Mouse (Mus musculus) intestine, embryonic 16.5 days (tissue): ENCODE results near the gene Sec13. TPM values are rescaled to one million over a fixed set of nuclear protein-coding genes. Genes with fewer than 3 reads are reported as not detected.
A peak's percentile ranks its signal among the peaks of the same experiment; 100 is the strongest.
"Not testable (repeated sequence)": the region's sequence is repeated elsewhere in the genome, so short reads cannot be mapped to it uniquely, and the experiment has no call there.

Experiments used
- ATAC-seq: fragments of 200-750 bp; cut with Nextera tagmentation; 2 replicates; pipeline ENCODE4 v1.8.0; 2017; ENCODE audit warnings: moderate TSS enrichment, moderate library complexity
- H3K27ac ChIP-seq: fragments of 300-500 bp; sonication (generic); 2 replicates; pipeline ENCODE4 v1.5.1; 2014; ENCODE audit warnings: mild to moderate bottlenecking, low read length
- H3K27me3 ChIP-seq: fragments of 300-500 bp; sonication (generic); replicated peaks from 2 replicates; pipeline ENCODE4 v1.6.1; 2014; ENCODE audit warnings: low read length, control low read depth, mixed read lengths; ENCODE audit not compliant: control insufficient read depth, insufficient read depth
- H3K36me3 ChIP-seq: fragments of 300-500 bp; sonication (generic); 2 replicates; pipeline ENCODE4 v1.6.1; 2014; ENCODE audit warnings: low read length, control low read depth; ENCODE audit not compliant: control insufficient read depth, insufficient read depth
- H3K4me1 ChIP-seq: fragments of 300-500 bp; sonication (generic); 2 replicates; pipeline ENCODE4 v1.6.1; 2014; ENCODE audit warnings: low read length, control low read depth, mixed read lengths; ENCODE audit not compliant: control insufficient read depth, insufficient read depth
- H3K4me2 ChIP-seq: fragments of 300-500 bp; sonication (generic); 2 replicates; pipeline ENCODE4 v1.6.1; 2014; ENCODE audit warnings: low read depth, low read length, control low read depth
- H3K4me3 ChIP-seq: fragments of 300-500 bp; sonication (generic); 2 replicates; pipeline ENCODE4 v1.5.1; 2014; ENCODE audit warnings: mild to moderate bottlenecking, low read length
- H3K9ac ChIP-seq: fragments of 300-500 bp; sonication (generic); 2 replicates; pipeline ENCODE4 v1.6.1; 2014; ENCODE audit warnings: low read depth, low read length
- H3K9me3 ChIP-seq: fragments of 300-500 bp; sonication (generic); 2 replicates; pipeline ENCODE4 v1.6.1; 2016; ENCODE audit warnings: low read length, control low read depth; ENCODE audit not compliant: control insufficient read depth
- WGBS: fragments of 180-500 bp; shearing (Covaris S2); extraction: QIAGEN DNeasy Blood & Tissue Kit; methylation state at CpG from one replicate; pipeline ENCODE4 v1.1.7; 2014; 5-methylcytosine and 5-hydroxymethylcytosine counted together
- polyA plus RNA-seq: library from polyadenylated mRNA; unstranded; fragments of >200 nt; fragmentation: Nextera tagmentation; extraction: Ambion mirVana; gene quantifications from 2 replicates; pipeline ENCODE4 v1.2.1, GENCODE M21; 2015

Gene Sec13
- polyA plus RNA-seq, 1 experiment from 2014 or later = 317 TPM

DNA sequence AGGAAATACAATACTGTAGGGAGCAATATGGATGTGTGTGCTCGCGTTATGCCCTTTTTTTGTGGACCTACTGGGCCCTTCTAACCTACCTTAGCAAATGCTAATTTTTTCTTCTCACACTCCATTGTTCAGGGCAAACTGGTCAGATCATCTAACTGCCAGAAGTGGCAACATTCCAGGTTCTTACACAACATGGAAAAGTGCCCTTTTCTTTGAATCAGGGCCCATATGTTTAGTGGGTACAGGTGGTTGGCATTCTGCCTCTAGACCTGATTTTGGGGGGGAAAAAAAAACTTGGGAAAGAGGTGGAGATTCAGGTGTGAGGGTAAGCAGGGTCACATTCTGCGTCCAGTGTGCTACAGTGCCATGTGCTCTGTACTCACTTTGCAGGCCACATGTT, 23.0 kb downstream of the Sec13 start:
- no peak for ATAC-seq
- Histone ChIP-seq H3K4me3 (no peak overlapping the region), H3K27ac (no peak overlapping the region), H3K9ac (no peak overlapping the region), H3K9me3 (no peaks in the 10 kb centered on the region), H3K27me3 (no peaks in the 10 kb centered on the region), H3K4me2 (no peak overlapping the region), H3K4me1 (peaks cover 9% of the 10 kb centered on the region; the same call in 1 of the 2 replicates), H3K36me3 (peaks cover 3% of the 10 kb centered on the region)
- WGBS = 88% methylated on average over 3 of the region's 3 CpGs

- 53% methylated on average over 1 of the region's 1 CpGs for WGBS
- Histone ChIP-seq H3K4me1 (peaks cover 10% of the 10 kb centered on the region; the same call in 1 of the 2 replicates), H3K9me3 (no peaks in the 10 kb centered on the region), H3K9ac (no peak overlapping the region), H3K36me3 (peaks cover 4% of the 10 kb centered on the region), H3K4me2 (no peak overlapping the region), H3K27ac (peak overlapping the region; percentile 19; the same call in 1 of the 2 replicates), H3K27me3 (no peaks in the 10 kb centered on the region), H3K4me3 (no peak overlapping the region)
- peak; percentile 68 for ATAC-seq
Measured at GRCm38 (mm10) chr6:113714797-113715196, 25.7 kb downstream of the Sec13 start.

- peak overlapping the region; percentile 19; the same call in 1 of the 2 replicates for H3K27ac ChIP-seq
- H3K27me3 ChIP-seq = no peaks in the 10 kb centered on the region
- no peak overlapping the region for H3K9ac ChIP-seq
- no peak for ATAC-seq
- peaks cover 9% of the 10 kb centered on the region for H3K36me3 ChIP-seq
- no peaks in the 10 kb centered on the region for H3K9me3 ChIP-seq
- no peak overlapping the region for H3K4me3 ChIP-seq
- H3K4me2 ChIP-seq = no peak overlapping the region
- 80% methylated on average over 2 of the region's 2 CpGs for WGBS
- H3K4me1 ChIP-seq = peaks cover 10% of the 10 kb centered on the region; the same call in 1 of the 2 replicates
Measured at GRCm38 (mm10) chr6:113714276-113714675, 26.3 kb downstream of the Sec13 start.

- not testable (repeated sequence) for H3K27me3 ChIP-seq, H3K9ac ChIP-seq, H3K9me3 ChIP-seq, H3K4me3 ChIP-seq, ATAC-seq, H3K4me2 ChIP-seq, H3K27ac ChIP-seq
- Histone ChIP-seq H3K4me1 (peaks cover 10% of the 10 kb centered on the region; the same call in 1 of the 2 replicates), H3K36me3 (peaks cover 17% of the 10 kb centered on the region)
- WGBS = 83% methylated on average over 4 of the region's 5 CpGs
Measured at GRCm38 (mm10) chr6:113713389-113713788, 27.2 kb downstream of the Sec13 start.

- peaks cover 23% of the 10 kb centered on the region for H3K36me3 ChIP-seq
- H3K4me3 ChIP-seq = no peak overlapping the region
- H3K4me2 ChIP-seq = no peak overlapping the region
- no peaks in the 10 kb centered on the region for H3K9me3 ChIP-seq
- 80% methylated on average over 3 of the region's 3 CpGs for WGBS
- H3K27ac ChIP-seq = peak overlapping the region; percentile 26
- H3K4me1 ChIP-seq = peaks cover 10% of the 10 kb centered on the region; the same call in 1 of the 2 replicates
- no peak overlapping the region for H3K9ac ChIP-seq
- peak; percentile 56; the same call in 1 of the 2 replicates for ATAC-seq
- no peaks in the 10 kb centered on the region for H3K27me3 ChIP-seq
Measured at GRCm38 (mm10) chr6:113712718-113713117, 27.8 kb downstream of the Sec13 start.

GRCm38 (mm10) chr6:113697222-113698205, 43.0 kb downstream of the Sec13 start:
- Histone ChIP-seq H3K27ac (peak overlapping the region; percentile 90), H3K9me3 (no peaks in the 10 kb centered on the region), H3K4me2 (peak overlapping the region; percentile 83), H3K4me1 (peaks cover 26% of the 10 kb centered on the region), H3K9ac (peak overlapping the region; percentile 91), H3K36me3 (no peaks in the 10 kb centered on the region), H3K4me3 (peak overlapping the region; percentile 91), H3K27me3 (no peaks in the 10 kb centered on the region)
- under 1% methylated on average over 103 of the region's 113 CpGs for WGBS
- ATAC-seq = no peak; the same call in 1 of the 2 replicates

GRCm38 (mm10) chr6:113696582-113697221, 43.8 kb downstream of the Sec13 start, which contains the start of gene Tatdn2:
Gene Tatdn2, plus strand, starts transcription at chr6:113697050.
- peak within 1 kb of the TSS; percentile 91 for H3K9ac ChIP-seq
- H3K9me3 ChIP-seq = no peaks in the 10 kb centered on the region
- H3K27me3 ChIP-seq = no peaks in the 10 kb centered on the region
- peaks cover 30% of the 10 kb centered on the region for H3K4me1 ChIP-seq
- H3K36me3 ChIP-seq = no peaks in the 10 kb centered on the region
- peak within 1 kb of the TSS; percentile 92 for H3K27ac ChIP-seq
- H3K4me2 ChIP-seq = peak within 1 kb of the TSS; percentile 83
- peak; percentile 98 for ATAC-seq
- H3K4me3 ChIP-seq = peak within 1 kb of the TSS; percentile 91
- under 1% methylated on average over 58 of the region's 58 CpGs for WGBS

DNA sequence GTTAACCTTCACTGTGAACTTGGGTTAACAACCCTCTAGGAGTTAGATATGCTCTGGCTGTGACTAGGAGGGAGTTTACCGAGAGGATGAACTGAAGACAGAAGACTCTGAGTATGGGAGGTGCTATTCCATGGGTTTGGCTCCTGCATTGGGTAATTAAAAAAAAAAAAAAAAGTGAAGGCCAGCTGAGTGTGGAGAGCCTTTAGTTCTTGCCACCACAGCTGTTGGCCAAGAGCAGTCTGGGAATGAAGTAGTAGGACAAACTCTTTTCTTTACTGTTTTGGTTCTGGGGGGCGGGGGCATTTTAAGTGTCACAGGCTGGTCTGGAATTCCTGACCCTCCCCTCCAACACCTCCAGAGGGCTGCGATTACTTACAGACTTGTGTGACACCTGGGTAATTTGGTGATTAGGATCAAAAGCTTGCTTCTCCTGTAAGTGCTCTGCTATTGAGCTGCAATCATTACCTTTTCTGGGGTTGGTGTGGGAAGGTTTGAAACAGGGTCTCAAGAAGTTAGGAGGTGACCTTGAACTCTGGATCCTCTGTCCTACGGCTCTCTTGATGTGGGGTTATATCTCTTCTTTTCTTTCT, 44.7 kb downstream of the Sec13 start:
- 41% methylated on average over 4 of the region's 4 CpGs for WGBS
- Histone ChIP-seq H3K9me3 (no peaks in the 10 kb centered on the region), H3K36me3 (no peaks in the 10 kb centered on the region), H3K27ac (peak overlapping the region; percentile 92), H3K4me2 (peak overlapping the region; percentile 57), H3K4me3 (peak overlapping the region; percentile 91), H3K9ac (peak overlapping the region; percentile 65; the same call in 1 of the 2 replicates), H3K27me3 (no peaks in the 10 kb centered on the region), H3K4me1 (peaks cover 34% of the 10 kb centered on the region)
- ATAC-seq = no peak

- ATAC-seq = no peak
- Histone ChIP-seq H3K27ac (peak overlapping the region; percentile 92), H3K36me3 (no peaks in the 10 kb centered on the region), H3K4me2 (no peak overlapping the region), H3K4me1 (peaks cover 39% of the 10 kb centered on the region), H3K9ac (no peak overlapping the region), H3K9me3 (no peaks in the 10 kb centered on the region), H3K4me3 (no peak overlapping the region), H3K27me3 (no peaks in the 10 kb centered on the region)
- WGBS = 58% methylated on average over 1 of the region's 1 CpGs
Measured at GRCm38 (mm10) chr6:113695203-113695602, 45.3 kb downstream of the Sec13 start.
